In genomic region chr9:71151386-71151785, GRCm38 (mm10) we compare ENCODE assay signal across 29 mouse cellular contexts. TPM values are rescaled to one million over a fixed set of nuclear protein-coding genes. Genes with fewer than 3 reads are reported as not detected.
DNase-seq lines count a peak whose midpoint lies in the region; ATAC-seq and TF ChIP-seq lines count a peak whose summit lies in the region.
"Had no signal": no experiment of that assay in that cellular context is flagged by ENCODE, and none has a peak within 500 bp of the region (broad histone marks: within the 10 kb centered on the region; RNA-seq: fewer than 3 reads in every experiment).

No protein-coding gene starts in this region.

- no peaks in the 10 kb centered on the region for H3K36me3 ChIP-seq in liver, embryonic 11.5 days (ENCODE audit: control insufficient read depth, insufficient read depth, low read length)
- no peaks in the 10 kb centered on the region for H3K36me3 ChIP-seq in liver, postnatal 0 days (replicated peaks; ENCODE audit: insufficient read depth, low read length)
- H3K36me3 ChIP-seq in liver, embryonic 16.5 days (ENCODE audit: control insufficient read depth, insufficient read depth) = no peaks in the 10 kb centered on the region
- H3K36me3 ChIP-seq: embryonic facial prominence, embryonic 12.5 days; heart, embryonic 12.5 days; intestine, embryonic 15.5 days had no signal

- no peak for TF ChIP-seq EP300 in liver, postnatal 0 days (IDR thresholded peaks at IDR 0.05; ENCODE audit: low read depth)

- H3K27me3 ChIP-seq in liver, embryonic 11.5 days (replicated peaks; ENCODE audit: control insufficient read depth, insufficient read depth, low read length) = no peaks in the 10 kb centered on the region
- no peaks in the 10 kb centered on the region for H3K27me3 ChIP-seq in liver, postnatal 0 days (ENCODE audit: insufficient read depth, low read length)
- H3K27me3 ChIP-seq in liver, embryonic 16.5 days (ENCODE audit: control insufficient read depth, insufficient read depth, low read depth, low read length) = no peaks in the 10 kb centered on the region
- H3K27me3 ChIP-seq: CH12.LX; embryonic facial prominence, embryonic 12.5 days; heart, embryonic 12.5 days; intestine, embryonic 15.5 days; megakaryocyte, embryonic 14.5 days had no signal

- TF ChIP-seq POLR2A in bone marrow, adult 2 months (IDR thresholded peaks at IDR 0.05; ENCODE audit: borderline replicate concordance, control insufficient read depth, low read depth, low read length) = no peak

- TF ChIP-seq CTCF in liver, postnatal 0 days (IDR thresholded peaks at IDR 0.05; ENCODE audit: low read depth) = no peak
- no peak for TF ChIP-seq CTCF in bone marrow, adult 2 months (IDR thresholded peaks at IDR 0.05; ENCODE audit: control insufficient read depth, insufficient read depth, low read length)

- DNase-seq in embryo, embryonic 10.5 days (ENCODE audit: low spot score) = peak; percentile 5
- DNase-seq in embryo, embryonic 10 days (ENCODE audit: low spot score) = no peak
- no peak for DNase-seq in liver, embryonic 11.5 days (ENCODE audit: low spot score)
- no peak for DNase-seq in liver, postnatal 0 days
- DNase-seq in ovary, postnatal 10 days (ENCODE audit: low spot score) = no peak
- no peak for DNase-seq in thymus, postnatal 25 days
- DNase-seq: adrenal gland, postnatal 10 days; cerebellum, adult 11-12 months; cerebellum, adult 9-11 months; gastrocnemius, postnatal 14 days; heart, adult 2 months; kidney, adult 8-10 months; kidney, postnatal 4 days; layer of hippocampus, postnatal 36 days; lung, postnatal 36 days; thymus, postnatal 14 days had no signal

- H3K4me2 ChIP-seq in liver, embryonic 11.5 days = no peak overlapping the region
- H3K4me2 ChIP-seq in liver, postnatal 0 days (ENCODE audit: low read depth, low read length) = no peak overlapping the region
- H3K4me2 ChIP-seq in liver, embryonic 16.5 days (ENCODE audit: low read depth, low read length) = no peak overlapping the region
- H3K4me2 ChIP-seq: embryonic facial prominence, embryonic 12.5 days; heart, embryonic 12.5 days; intestine, embryonic 15.5 days had no signal

- peaks cover 18% of the 10 kb centered on the region for H3K4me1 ChIP-seq in liver, embryonic 11.5 days (replicated peaks; ENCODE audit: control insufficient read depth, insufficient read depth, low read length)
- H3K4me1 ChIP-seq in liver, postnatal 0 days (ENCODE audit: insufficient read depth) = peaks cover 22% of the 10 kb centered on the region
- H3K4me1 ChIP-seq in bone marrow, adult 2 months (ENCODE audit: control insufficient read depth, insufficient read depth, low read length) = peaks cover 1% of the 10 kb centered on the region; the same call in 1 of the 2 replicates
- H3K4me1 ChIP-seq in liver, embryonic 16.5 days (ENCODE audit: control insufficient read depth, low read depth, low read length) = peaks cover 56% of the 10 kb centered on the region
- H3K4me1 ChIP-seq: embryonic facial prominence, embryonic 12.5 days; intestine, embryonic 15.5 days had no signal

- no peak for ATAC-seq in liver, embryonic 11.5 days (replicated peaks; ENCODE audit: low FRiP score)
- no peak for ATAC-seq in liver, postnatal 0 days
- ATAC-seq in liver, embryonic 16.5 days (ENCODE audit: low read depth) = no peak
- ATAC-seq: forebrain, embryonic 14.5 days; hindbrain, embryonic 16.5 days; intestine, embryonic 15.5 days; midbrain, embryonic 16.5 days; Patski had no signal

- no peaks in the 10 kb centered on the region for H3K9me3 ChIP-seq in liver, embryonic 11.5 days (ENCODE audit: control insufficient read depth, low read length)
- H3K9me3 ChIP-seq in liver, postnatal 0 days (ENCODE audit: low read length) = no peaks in the 10 kb centered on the region
- H3K9me3 ChIP-seq in liver, embryonic 16.5 days (replicated peaks; ENCODE audit: control insufficient read depth, low read length) = no peaks in the 10 kb centered on the region
- H3K9me3 ChIP-seq: embryonic facial prominence, embryonic 12.5 days; heart, embryonic 12.5 days; intestine, embryonic 15.5 days; megakaryocyte, embryonic 14.5 days had no signal

- 85% methylated on average over 6 of the region's 6 CpGs for WGBS in liver, embryonic 11.5 days
- 78% methylated on average over 6 of the region's 6 CpGs for WGBS in liver, postnatal 0 days (ENCODE audit: insufficient replicate concordance)
- 75% methylated on average over 6 of the region's 6 CpGs for WGBS in bone marrow, adult 2 months
- WGBS in liver, embryonic 16.5 days (ENCODE audit: insufficient replicate concordance) = 74% methylated on average over 6 of the region's 6 CpGs

- no peak overlapping the region for H3K4me3 ChIP-seq in liver, embryonic 11.5 days (ENCODE audit: low read depth, low read length)
- H3K4me3 ChIP-seq in liver, postnatal 0 days (ENCODE audit: low read depth, low read length) = no peak overlapping the region
- H3K4me3 ChIP-seq in bone marrow, adult 2 months (replicated peaks; ENCODE audit: control insufficient read depth, low read depth, low read length) = no peak overlapping the region
- no peak overlapping the region for H3K4me3 ChIP-seq in liver, embryonic 16.5 days (ENCODE audit: low read depth, low read length)
- H3K4me3 ChIP-seq: embryonic facial prominence, embryonic 12.5 days; heart, adult 2 months; heart, embryonic 12.5 days; intestine, embryonic 15.5 days; megakaryocyte, embryonic 14.5 days had no signal

- 0 out of 2 replicates have a peak overlapping the region, but pooled peaks have one; percentile 1 for H3K9ac ChIP-seq in liver, embryonic 11.5 days (ENCODE audit: low read depth, low read length)
- no peak overlapping the region for H3K9ac ChIP-seq in liver, postnatal 0 days (replicated peaks)
- H3K9ac ChIP-seq in liver, embryonic 16.5 days (ENCODE audit: low read depth, low read length) = no peak overlapping the region
- H3K9ac ChIP-seq: embryonic facial prominence, embryonic 12.5 days; heart, embryonic 12.5 days; intestine, embryonic 15.5 days had no signal

- H3K27ac ChIP-seq in liver, embryonic 11.5 days (ENCODE audit: low read depth, low read length) = no peak overlapping the region
- H3K27ac ChIP-seq in liver, postnatal 0 days (ENCODE audit: low read depth) = no peak overlapping the region
- H3K27ac ChIP-seq in bone marrow, adult 2 months (ENCODE audit: control insufficient read depth, insufficient read depth, low read depth, low read length, poor library complexity) = peak overlapping the region; percentile 28; the same call in 1 of the 2 replicates
- H3K27ac ChIP-seq in liver, embryonic 16.5 days (ENCODE audit: low read length) = peak overlapping the region; percentile 61
- H3K27ac ChIP-seq: embryonic facial prominence, embryonic 12.5 days; heart, adult 2 months; intestine, embryonic 15.5 days; kidney, postnatal 0 days had no signal

RNA-seq across cellular contexts. Expression of gene Aqp9, which starts 17.1 kb away (rescaled TPM):
- polyA plus RNA-seq in liver, embryonic 11.5 days (2014; fragmentation: Nextera tagmentation; extraction: Ambion mirVana) = 13.6 and 15.2 TPM in 2 replicates
- polyA plus RNA-seq in liver, postnatal 0 days (2015; fragmentation: Nextera tagmentation; extraction: Ambion mirVana) = 70.9 and 75.4 TPM in 2 replicates
- 14.1 and 17.7 TPM in 2 replicates for polyA plus RNA-seq in bone marrow, adult 2 months (2011; ENCODE audit: insufficient read depth, insufficient read length, low replicate concordance, missing spikeins)
- polyA plus RNA-seq in liver, embryonic 16.5 days (2015; fragmentation: Nextera tagmentation; extraction: Ambion mirVana) = 7.5 and 9.0 TPM in 2 replicates
- polyA plus RNA-seq: embryonic facial prominence, embryonic 12.5 days; limb, embryonic 11.5 days had no signal

Comparison
In these comparisons a context has a peak if more than half of its experiments do, and no peak if none do; other contexts are left out.
1. H3K27ac ChIP-seq: peak in bone marrow, adult 2 months (single experiment) and liver, embryonic 16.5 days (single experiment); none in liver, embryonic 11.5 days (single experiment) and liver, postnatal 0 days (single experiment).